Mouse (Mus musculus): ENCODE results near the gene Gpr61.

DNA sequence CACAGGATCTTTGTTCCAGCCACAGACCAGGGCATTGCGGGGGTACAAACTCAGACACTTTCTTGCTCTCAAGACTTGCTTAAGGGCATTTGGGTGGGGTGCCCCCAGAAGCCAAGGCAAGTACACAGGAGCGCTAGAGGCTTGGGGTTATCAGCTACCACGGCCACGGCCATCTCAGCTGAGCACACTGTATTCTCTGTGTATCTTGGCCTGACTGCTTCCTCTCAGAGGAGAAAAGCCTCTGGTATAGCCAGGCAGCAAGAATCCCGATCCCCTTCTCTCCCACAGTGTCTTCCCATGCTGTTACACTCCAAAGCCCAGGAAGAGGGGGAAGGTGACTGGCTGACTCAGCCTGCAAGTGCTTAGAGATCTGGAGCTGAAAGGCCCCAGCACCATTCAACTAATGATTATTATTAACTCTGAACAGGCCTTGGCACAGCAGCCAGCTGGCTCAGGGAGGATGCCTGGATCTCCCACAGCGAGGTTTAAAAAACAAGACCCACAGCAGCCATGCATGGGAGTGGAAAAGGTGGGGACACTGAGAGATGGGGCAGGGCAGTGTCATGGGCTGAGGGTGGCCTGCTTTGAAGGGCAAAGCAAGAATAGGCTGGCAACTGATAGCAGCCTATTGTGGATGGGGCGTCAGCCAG is 41.4 kb upstream of the Gpr61 start:
- TF ChIP-seq CTCF (IDR thresholded peaks at IDR 0.05; ENCODE audit: extremely low read depth, insufficient read length, insufficient replicate concordance, low read depth, low read length) (no peak), POLR2A (IDR thresholded peaks at IDR 0.05; ENCODE audit: low read depth, low read length) (no peak)

Measured in small intestine, adult 2 months (tissue).